Mouse (Mus musculus): ENCODE measurements at regions not wholly inside any gene's neighbourhood (a gene's known extent, or its start where the extent isn't known, plus 50 kb on each side); places are given as distances from the start of the nearest gene placed in this dataset.

GRCm38 (mm10) chr9:32003730-32004129 is 90.5 kb upstream of the Barx2 start:
- in situ Hi-C loops (cut with MboI, MseI): no loop called here

GRCm38 (mm10) chr9:32005348-32005747 is 92.1 kb upstream of the Barx2 start:
- in situ Hi-C loops (cut with MboI, MseI): loop anchor here (5.0 kb wide), 1 partner anchor 97 kb away; no protein-coding TSS in a partner anchor

GRCm38 (mm10) chr9:32006350-32006749 is 93.1 kb upstream of the Barx2 start:
- in situ Hi-C loops (cut with MboI, MseI): loop anchor here (5.0 kb wide), 1 partner anchor 96 kb away; no protein-coding TSS in a partner anchor

GRCm38 (mm10) chr9:32010953-32011770 is 97.9 kb upstream of the Barx2 start:
- in situ Hi-C loops (cut with MboI, MseI): no loop called here

GRCm38 (mm10) chr9:32016286-32016685 is 99.7 kb upstream of the Arhgap32 start:
- in situ Hi-C loops (cut with MboI, MseI): no loop called here

GRCm38 (mm10) chr9:32018020-32018419 is 97.9 kb upstream of the Arhgap32 start:
- in situ Hi-C loops (cut with MboI, MseI): no loop called here

- in situ Hi-C loops (cut with MboI, MseI): no loop called here
These were observed 96.2 kb upstream of the Arhgap32 start for GRCm38 (mm10) chr9:32019786-32020185.

- in situ Hi-C loops (cut with MboI, MseI): no loop called here
These were observed 94.8 kb upstream of the Arhgap32 start for GRCm38 (mm10) chr9:32020942-32021731.

GRCm38 (mm10) chr9:32021755-32022154 is 94.2 kb upstream of the Arhgap32 start:
- in situ Hi-C loops (cut with MboI, MseI): no loop called here

- in situ Hi-C loops (cut with MboI, MseI): no loop called here
These were observed 92.9 kb upstream of the Arhgap32 start for GRCm38 (mm10) chr9:32022996-32023395.

- in situ Hi-C loops (cut with MboI, MseI): no loop called here
These were observed 91.2 kb upstream of the Arhgap32 start for GRCm38 (mm10) chr9:32024767-32025166.

- in situ Hi-C loops (cut with MboI, MseI): no loop called here
These were observed 88.0 kb upstream of the Arhgap32 start for GRCm38 (mm10) chr9:32027962-32028361.

- in situ Hi-C loops (cut with MboI, MseI): no loop called here
These were observed 86.9 kb upstream of the Arhgap32 start for GRCm38 (mm10) chr9:32029001-32029400.

- in situ Hi-C loops (cut with MboI, MseI): no loop called here
These were observed 86.2 kb upstream of the Arhgap32 start for GRCm38 (mm10) chr9:32029786-32030185.

- in situ Hi-C loops (cut with MboI, MseI): no loop called here
These were observed 85.7 kb upstream of the Arhgap32 start for GRCm38 (mm10) chr9:32030203-32030602.

- in situ Hi-C loops (cut with MboI, MseI): no loop called here
These were observed 83.9 kb upstream of the Arhgap32 start for GRCm38 (mm10) chr9:32031950-32032453.

GRCm38 (mm10) chr9:32032521-32033185 is 83.3 kb upstream of the Arhgap32 start:
- in situ Hi-C loops (cut with MboI, MseI): no loop called here

GRCm38 (mm10) chr9:32033937-32034336 is 82.0 kb upstream of the Arhgap32 start:
- in situ Hi-C loops (cut with MboI, MseI): no loop called here

GRCm38 (mm10) chr9:32039999-32040398 is 75.9 kb upstream of the Arhgap32 start:
- in situ Hi-C loops (cut with MboI, MseI): no loop called here

GRCm38 (mm10) chr9:32043344-32043743 is 72.6 kb upstream of the Arhgap32 start:
- in situ Hi-C loops (cut with MboI, MseI): no loop called here

GRCm38 (mm10) chr9:32046791-32047190 is 69.1 kb upstream of the Arhgap32 start:
- in situ Hi-C loops (cut with MboI, MseI): no loop called here

GRCm38 (mm10) chr9:32048941-32049340 is 67.0 kb upstream of the Arhgap32 start:
- in situ Hi-C loops (cut with MboI, MseI): no loop called here

All from T-helper 2 cell (primary cell).